Mouse (Mus musculus) MEL (cell line): ENCODE data around the gene Lmbrd1. TPM values are rescaled to one million over a fixed set of nuclear protein-coding genes. Genes with fewer than 3 reads are reported as not detected.
"Not testable (repeated sequence)": the region's sequence is repeated elsewhere in the genome, so short reads cannot be mapped to it uniquely, and the experiment has no call there.

Experiments
- DNase-seq: peaks from one replicate; pipeline ENCODE4 v3.0.0; 2011; ENCODE audit warnings: low read depth, low spot score
- H3K27ac ChIP-seq: 2 replicates; pipeline ENCODE4 v1.5.1; 2012; ENCODE audit warnings: low read depth, mild to moderate bottlenecking, control low read depth, low read length, moderate library complexity; ENCODE audit not compliant: control insufficient read depth
- H3K27me3 ChIP-seq, 2 experiments: fragments of 150-350 bp in 1 of 2; sonication (generic) in 1 of 2; 2 replicates each; pipeline ENCODE4 v1.6.1; 2012; ENCODE audit warnings: low read length in 2 of 2, mild to moderate bottlenecking in 2 of 2, improper control_type of control experiment in 1 of 2, moderate library complexity in 1 of 2; ENCODE audit not compliant: insufficient read depth in 2 of 2, control insufficient read depth in 1 of 2
- H3K36me3 ChIP-seq, 2 experiments: 2 replicates each; pipeline ENCODE4 v1.6.1; 2012 to 2014; ENCODE audit warnings: low read length in 2 of 2, improper control_type of control experiment in 1 of 2, inconsistent platforms in 1 of 2, mild to moderate bottlenecking in 1 of 2; ENCODE audit not compliant: insufficient read depth in 2 of 2, control insufficient read depth in 1 of 2
- H3K4me1 ChIP-seq, 2 experiments: fragments of 150-350 bp in 1 of 2; sonication (generic) in 1 of 2; 2 replicates each; pipeline ENCODE4 v1.6.1; 2012; ENCODE audit warnings: low read length in 2 of 2, improper control_type of control experiment in 1 of 2, mild to moderate bottlenecking in 1 of 2; ENCODE audit not compliant: insufficient read depth in 2 of 2, control insufficient read depth in 1 of 2
- H3K4me3 ChIP-seq, 2 experiments: fragments of 150-350 bp in 1 of 2; sonication (generic) in 1 of 2; 2 replicates each; pipeline ENCODE4 v1.5.1; 2012; ENCODE audit warnings: low read depth in 2 of 2, low read length in 2 of 2, mild to moderate bottlenecking in 2 of 2, moderate library complexity in 2 of 2, control low read depth in 1 of 2, improper control_type of control experiment in 1 of 2; ENCODE audit not compliant: control insufficient read depth in 1 of 2, insufficient read depth in 1 of 2
- H3K79me2 ChIP-seq: 2 replicates; pipeline ENCODE4 v1.6.1; 2012; ENCODE audit warnings: mild to moderate bottlenecking, low read length, moderate library complexity; ENCODE audit not compliant: control insufficient read depth, poor library complexity, insufficient read depth
- H3K9ac ChIP-seq: 2 replicates; pipeline ENCODE4 v1.6.1; 2012; ENCODE audit warnings: low read depth, mild to moderate bottlenecking, control low read depth, low read length, moderate library complexity; ENCODE audit not compliant: control insufficient read depth, poor library complexity, severe bottlenecking
- H3K9me3 ChIP-seq: fragments of 150-350 bp; sonication (generic); replicated peaks from 2 replicates; pipeline ENCODE4 v1.6.1; 2012; ENCODE audit warnings: mild to moderate bottlenecking, low read length, improper control_type of control experiment, moderate library complexity; ENCODE audit not compliant: insufficient read depth
- BHLHE40 ChIP-seq: IDR thresholded peaks from 2 replicates; pipeline ENCODE4 v1.6.1; 2012; ENCODE audit warnings: low read depth, mild to moderate bottlenecking, inconsistent platforms, low read length, improper control_type of control experiment, borderline replicate concordance
- CHD1 ChIP-seq: IDR thresholded peaks from 2 replicates; pipeline ENCODE4 v1.6.1; 2012; ENCODE audit warnings: low read depth, mild to moderate bottlenecking, inconsistent platforms, low read length, improper control_type of control experiment
- CHD2 ChIP-seq: IDR thresholded peaks from 2 replicates; pipeline ENCODE4 v1.6.1; 2011; ENCODE audit warnings: low read length, improper control_type of control experiment
- KAT2A ChIP-seq: conservative IDR thresholded peaks from 2 replicates; pipeline ENCODE4 v1.6.1; 2012; ENCODE audit warnings: low read depth, low read length, improper control_type of control experiment, inconsistent platforms
- NRF1 ChIP-seq: IDR thresholded peaks from 2 replicates; pipeline ENCODE4 v1.6.1; 2014; ENCODE audit warnings: low read depth, mild to moderate bottlenecking, inconsistent platforms, low read length, improper control_type of control experiment, moderate library complexity; ENCODE audit not compliant: poor library complexity, insufficient read depth, severe bottlenecking
- POLR2A ChIP-seq, 2 experiments: IDR thresholded peaks; 2 replicates each; pipeline ENCODE4 v1.6.1; 2011 to 2012; ENCODE audit warnings: low read length in 2 of 2, mild to moderate bottlenecking in 2 of 2, control low read depth in 1 of 2, improper control_type of control experiment in 1 of 2, low read depth in 1 of 2, moderate library complexity in 1 of 2; ENCODE audit not compliant: control insufficient read depth in 1 of 2, insufficient read depth in 1 of 2, poor library complexity in 1 of 2
- TCF12 ChIP-seq: IDR thresholded peaks from 2 replicates; pipeline ENCODE4 v1.6.1; 2014; ENCODE audit warnings: low read depth, mild to moderate bottlenecking, inconsistent platforms, low read length, improper control_type of control experiment, moderate library complexity
- USF1 ChIP-seq: IDR thresholded peaks from 2 replicates; pipeline ENCODE4 v1.6.1; 2014; ENCODE audit warnings: low read depth, mild to moderate bottlenecking, inconsistent platforms, low read length, improper control_type of control experiment, moderate library complexity
- USF2 ChIP-seq, 2 experiments: IDR thresholded peaks; 2 replicates each; pipeline ENCODE4 v1.6.1; 2011 to 2012; ENCODE audit warnings: improper control_type of control experiment in 2 of 2, low read length in 2 of 2, borderline replicate concordance in 1 of 2, inconsistent platforms in 1 of 2, low read depth in 1 of 2, mild to moderate bottlenecking in 1 of 2; ENCODE audit not compliant: insufficient read depth in 1 of 2
- ZC3H11A ChIP-seq: IDR thresholded peaks from 2 replicates; pipeline ENCODE4 v1.6.1; 2012; ENCODE audit warnings: low read depth, mild to moderate bottlenecking, inconsistent platforms, low read length, improper control_type of control experiment
- polyA plus RNA-seq, 2 experiments: library from polyadenylated mRNA; stranded (reverse) in 1 of 2; unstranded in 1 of 2; fragments of >175 nt in 1 of 2; fragments of >200 nt in 1 of 2; gene quantifications; 2 replicates each; pipeline versions ENCODE4 v1.2.1 to v1.2.4; 2012; ENCODE audit warnings: low replicate concordance in 2 of 2, low read depth in 1 of 2; ENCODE audit not compliant: insufficient read length in 2 of 2, insufficient read depth in 1 of 2, missing spikeins in 1 of 2
- total RNA-seq: library from RNA; depleted of rRNA; stranded (reverse); fragments of 300-350 nt; gene quantifications from 2 replicates; pipeline ENCODE4 v1.2.3, GENCODE M21; 2012

Lmbrd1 gene
- total and polyA plus RNA-seq, 3 experiments = 17.3 to 24.0 TPM; not detected in 1

DNA sequence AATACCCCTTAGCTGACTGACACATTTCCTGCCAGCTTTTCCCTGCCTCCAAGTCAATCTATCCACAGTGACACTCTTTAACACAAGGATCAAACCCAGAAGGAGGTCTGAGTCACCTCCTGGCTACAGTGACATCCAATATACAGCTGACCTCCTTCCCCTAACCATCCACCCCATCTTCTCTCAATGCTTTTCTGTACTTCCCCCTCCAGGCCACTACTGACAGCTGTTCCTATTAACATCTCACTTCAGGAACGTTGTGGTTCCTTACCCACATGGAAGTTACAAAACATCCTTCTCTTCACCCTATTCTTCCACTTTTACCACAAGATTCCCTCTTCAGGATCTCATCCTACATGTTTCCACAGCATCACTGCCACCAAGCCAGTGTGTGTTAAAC, 18.5 kb upstream of the Lmbrd1 start:
- H3K27ac ChIP-seq = no peak overlapping the region
- H3K4me3 ChIP-seq = no peak overlapping the region
- no peaks in the 10 kb centered on the region for H3K4me1 ChIP-seq
- no peaks in the 10 kb centered on the region for H3K79me2 ChIP-seq
- no peak overlapping the region for H3K9ac ChIP-seq
- no peaks in the 10 kb centered on the region for H3K27me3 ChIP-seq
- no peak for DNase-seq
- no peaks in the 10 kb centered on the region for H3K9me3 ChIP-seq
- no peak for TF ChIP-seq NRF1
- no peaks in the 10 kb centered on the region for H3K36me3 ChIP-seq

DNA sequence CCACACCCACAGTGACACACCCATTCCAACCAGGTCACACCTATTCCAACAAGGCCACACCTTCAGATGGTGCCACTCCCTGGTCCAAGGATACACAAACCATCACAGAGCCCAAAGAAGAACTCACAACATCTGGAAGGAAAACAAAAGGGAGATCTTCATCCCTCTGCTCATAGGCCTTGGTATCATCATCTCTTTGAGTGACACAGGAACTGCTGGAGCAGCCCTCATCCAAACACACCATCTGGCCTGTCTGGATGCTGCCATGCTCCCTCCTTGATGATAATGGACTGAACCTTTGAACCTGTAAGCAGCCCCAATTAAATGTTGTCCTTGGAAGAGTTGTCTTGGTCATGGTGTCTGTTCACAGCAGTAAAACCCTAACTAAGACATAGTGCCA, 17.8 kb upstream of the Lmbrd1 start:
- not testable (repeated sequence) for H3K4me1 ChIP-seq, H3K9me3 ChIP-seq, DNase-seq, H3K27ac ChIP-seq, H3K79me2 ChIP-seq, H3K36me3 ChIP-seq, H3K27me3 ChIP-seq, H3K9ac ChIP-seq, H3K4me3 ChIP-seq

DNA sequence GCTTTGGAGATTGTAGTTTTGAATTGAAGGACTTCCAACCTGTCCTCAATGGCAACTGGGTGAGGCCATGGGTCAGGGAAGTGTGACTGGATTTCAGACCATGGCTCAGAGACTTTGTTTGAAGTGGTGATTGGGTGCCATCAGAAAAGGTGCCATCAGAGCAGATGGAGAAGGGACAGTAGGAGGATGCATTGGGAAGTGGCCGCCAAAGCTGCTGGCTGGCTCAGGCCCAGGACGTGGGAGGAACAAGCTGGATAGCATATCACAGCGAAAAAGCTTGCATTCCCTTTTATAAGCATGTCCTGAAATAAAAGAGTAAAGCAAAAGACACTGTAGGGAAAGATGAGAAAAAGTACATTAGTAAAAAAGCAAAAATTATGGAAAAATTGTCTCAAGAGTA, 16.9 kb upstream of the Lmbrd1 start:
- no peaks in the 10 kb centered on the region for H3K9me3 ChIP-seq
- TF ChIP-seq ZC3H11A (no peak), CHD2 (no peak), KAT2A (no peak), USF2 (IDR thresholded peaks at IDR 0.05; ENCODE audit: borderline replicate concordance in 1 of 2, insufficient read depth in 1 of 2, low read depth in 1 of 2, low read length in 2 of 2) (no peak), CHD1 (no peak), POLR2A (IDR thresholded peaks at IDR 0.05; ENCODE audit: control insufficient read depth in 1 of 2, insufficient read depth in 1 of 2, low read depth in 1 of 2, low read length in 2 of 2, poor library complexity in 1 of 2) (no peak), TCF12 (no peak), USF1 (no peak), BHLHE40 (no peak)
- no peak overlapping the region for H3K4me3 ChIP-seq
- no peak for DNase-seq
- H3K9ac ChIP-seq = no peak overlapping the region
- H3K36me3 ChIP-seq = no peaks in the 10 kb centered on the region
- H3K27ac ChIP-seq = no peak overlapping the region
- no peaks in the 10 kb centered on the region for H3K27me3 ChIP-seq
- no peaks in the 10 kb centered on the region for H3K4me1 ChIP-seq
- no peaks in the 10 kb centered on the region for H3K79me2 ChIP-seq
